Mouse (Mus musculus): ENCODE measurements at regions not wholly inside any gene's neighbourhood (a gene's known extent, or its start where the extent isn't known, plus 50 kb on each side); places are given as distances from the start of the nearest gene placed in this dataset.

DNA sequence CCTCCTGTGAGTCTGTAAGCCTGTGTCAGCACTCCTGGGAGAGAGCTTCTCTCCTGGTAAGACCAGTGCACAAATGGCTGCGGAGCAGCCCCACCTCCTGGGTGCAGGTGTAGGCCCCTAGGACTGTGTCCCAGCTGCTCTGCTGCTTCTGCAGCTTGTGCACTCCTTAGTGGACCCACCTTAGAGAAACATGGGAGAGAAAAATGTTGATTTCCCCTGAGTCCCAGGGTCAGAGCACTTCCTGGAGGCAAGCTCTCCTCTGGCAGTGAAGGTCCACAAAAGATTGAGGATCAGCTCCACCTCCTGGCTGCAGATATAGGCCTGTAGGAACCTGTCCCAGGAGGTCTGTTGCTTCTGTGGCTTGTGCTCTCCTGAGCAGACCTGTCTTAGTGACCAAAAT lies 81.5 kb upstream of the Grin3a start:
- Histone ChIP-seq H3K9me3 (ENCODE audit: control insufficient read depth, insufficient read depth, low read depth, low read length) (no peaks in the 10 kb centered on the region), H3K4me3 (ENCODE audit: insufficient read depth in 1 of 2, low read depth in 1 of 2, low read length in 2 of 2, poor library complexity in 1 of 2, severe bottlenecking in 1 of 2) (no peak overlapping the region), H3K36me3 (ENCODE audit: control insufficient read depth, insufficient read depth, low read length, poor library complexity, severe bottlenecking) (no peaks in the 10 kb centered on the region), H3K4me1 (ENCODE audit: control insufficient read depth in 2 of 2, insufficient read depth in 2 of 2, low read length in 2 of 2, poor library complexity in 1 of 2) (no peaks in the 10 kb centered on the region), H3K27ac (ENCODE audit: insufficient read depth, low read depth, low read length, poor library complexity, severe bottlenecking) (no peak overlapping the region), H3K9ac (ENCODE audit: insufficient read depth, low read depth, low read length, poor library complexity, severe bottlenecking) (no peak overlapping the region)
- in situ Hi-C loops (cut with MboI; ENCODE audit: low sequenced_read_pairs in 2 of 2, unreplicated experiment in 2 of 2) = no loop called here
- TF ChIP-seq ZC3H11A (IDR thresholded peaks at IDR 0.05; ENCODE audit: borderline replicate concordance, low read depth, low read length) = no peak
- TF ChIP-seq ZNF384 (IDR thresholded peaks at IDR 0.05; ENCODE audit: low read depth, low read length) = no peak
- no peak for TF ChIP-seq MAFK (IDR thresholded peaks at IDR 0.05; ENCODE audit: insufficient read depth, low read depth, low read length)
- TF ChIP-seq HCFC1 (IDR thresholded peaks at IDR 0.05; ENCODE audit: borderline replicate concordance, insufficient read depth, low read length) = no peak
- no peak for TF ChIP-seq CHD2 (IDR thresholded peaks at IDR 0.05; ENCODE audit: low read depth, low read length)
- no peak for DNase-seq (ENCODE audit: low read depth, low spot score)

DNA sequence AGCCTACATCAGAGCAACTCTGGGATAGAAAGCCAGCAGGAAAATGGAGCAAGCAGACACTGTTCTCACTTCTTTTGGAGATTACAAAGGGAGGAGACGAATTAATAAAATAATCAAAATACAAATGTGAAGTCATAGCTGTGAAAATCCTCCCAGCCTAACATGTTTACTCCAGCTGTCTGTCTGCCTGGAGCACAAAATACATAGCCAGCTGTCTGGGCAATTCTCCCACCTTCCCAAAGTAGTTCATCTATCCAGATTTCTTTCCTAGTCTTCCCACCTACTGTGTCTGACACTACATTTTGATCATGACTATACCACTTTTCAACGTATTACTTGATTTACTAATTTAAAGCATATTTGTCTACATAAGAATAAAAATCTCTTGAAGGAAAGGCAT lies 68.7 kb upstream of the Grin3a start:
- DNase-seq (ENCODE audit: low read depth, low spot score) = no peak
- H3K4me3 ChIP-seq (ENCODE audit: insufficient read depth in 1 of 2, low read depth in 1 of 2, low read length in 2 of 2, poor library complexity in 1 of 2, severe bottlenecking in 1 of 2) = no peak overlapping the region
- H3K9me3 ChIP-seq (ENCODE audit: control insufficient read depth, insufficient read depth, low read depth, low read length) = no peaks in the 10 kb centered on the region
- H3K27ac ChIP-seq (ENCODE audit: insufficient read depth, low read depth, low read length, poor library complexity, severe bottlenecking) = no peak overlapping the region
- H3K9ac ChIP-seq (ENCODE audit: insufficient read depth, low read depth, low read length, poor library complexity, severe bottlenecking) = no peak overlapping the region
- H3K4me1 ChIP-seq (ENCODE audit: control insufficient read depth in 2 of 2, insufficient read depth in 2 of 2, low read length in 2 of 2, poor library complexity in 1 of 2) = no peaks in the 10 kb centered on the region
- no peaks in the 10 kb centered on the region for H3K36me3 ChIP-seq (ENCODE audit: control insufficient read depth, insufficient read depth, low read length, poor library complexity, severe bottlenecking)
- in situ Hi-C loops (cut with MboI; ENCODE audit: low sequenced_read_pairs in 2 of 2, unreplicated experiment in 2 of 2) = no loop called here
- TF ChIP-seq ZC3H11A (IDR thresholded peaks at IDR 0.05; ENCODE audit: borderline replicate concordance, low read depth, low read length) (no peak), CHD2 (IDR thresholded peaks at IDR 0.05; ENCODE audit: low read depth, low read length) (no peak), HCFC1 (IDR thresholded peaks at IDR 0.05; ENCODE audit: borderline replicate concordance, insufficient read depth, low read length) (no peak), MAFK (IDR thresholded peaks at IDR 0.05; ENCODE audit: insufficient read depth, low read depth, low read length) (no peak), ZNF384 (IDR thresholded peaks at IDR 0.05; ENCODE audit: low read depth, low read length) (no peak)

DNA sequence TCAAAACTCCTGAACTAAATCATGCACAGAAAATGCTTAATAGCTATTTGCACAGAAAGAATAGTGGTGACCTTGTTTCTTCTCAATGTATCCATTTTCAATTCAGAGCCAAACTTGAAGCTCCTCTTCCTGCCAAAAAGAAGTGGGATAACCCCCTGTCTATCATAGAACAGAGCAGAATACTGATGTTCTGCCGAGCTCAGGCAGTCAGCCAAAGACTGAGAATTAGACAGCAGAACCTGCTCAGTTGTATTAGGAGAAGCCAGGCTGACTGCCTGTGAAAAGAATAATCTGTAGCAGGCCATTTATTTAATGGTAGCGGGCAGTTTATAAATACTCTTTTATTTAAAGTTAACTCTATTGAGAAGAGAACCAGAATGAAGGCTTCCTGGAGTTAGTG lies 68.1 kb upstream of the Grin3a start:
- H3K9ac ChIP-seq (ENCODE audit: insufficient read depth, low read depth, low read length, poor library complexity, severe bottlenecking) = no peak overlapping the region
- in situ Hi-C loops (cut with MboI; ENCODE audit: low sequenced_read_pairs in 2 of 2, unreplicated experiment in 2 of 2) = no loop called here
- H3K4me1 ChIP-seq (ENCODE audit: control insufficient read depth in 2 of 2, insufficient read depth in 2 of 2, low read length in 2 of 2, poor library complexity in 1 of 2) = no peaks in the 10 kb centered on the region
- H3K36me3 ChIP-seq (ENCODE audit: control insufficient read depth, insufficient read depth, low read length, poor library complexity, severe bottlenecking) = no peaks in the 10 kb centered on the region
- H3K4me3 ChIP-seq (ENCODE audit: insufficient read depth in 1 of 2, low read depth in 1 of 2, low read length in 2 of 2, poor library complexity in 1 of 2, severe bottlenecking in 1 of 2) = no peak overlapping the region
- no peak overlapping the region for H3K27ac ChIP-seq (ENCODE audit: insufficient read depth, low read depth, low read length, poor library complexity, severe bottlenecking)
- TF ChIP-seq CHD2 (IDR thresholded peaks at IDR 0.05; ENCODE audit: low read depth, low read length) (no peak), MAFK (IDR thresholded peaks at IDR 0.05; ENCODE audit: insufficient read depth, low read depth, low read length) (no peak), ZC3H11A (IDR thresholded peaks at IDR 0.05; ENCODE audit: borderline replicate concordance, low read depth, low read length) (no peak), ZNF384 (IDR thresholded peaks at IDR 0.05; ENCODE audit: low read depth, low read length) (no peak), HCFC1 (IDR thresholded peaks at IDR 0.05; ENCODE audit: borderline replicate concordance, insufficient read depth, low read length) (no peak)
- no peak for DNase-seq (ENCODE audit: low read depth, low spot score)
- no peaks in the 10 kb centered on the region for H3K9me3 ChIP-seq (ENCODE audit: control insufficient read depth, insufficient read depth, low read depth, low read length)

Data from ES-E14 (cell line).